Mouse (Mus musculus): Measurements from ENCODE around the gene AI837181. TPM values are rescaled to one million over a fixed set of nuclear protein-coding genes. Genes with fewer than 3 reads are reported as not detected.

Gene AI837181
- polyA plus RNA-seq, 1 experiment from 2014 or later, result 63.6 TPM

- DNase-seq (ENCODE audit: low spot score), result peak; percentile 93
- TF ChIP-seq EP300 (IDR thresholded peaks at IDR 0.05) (0 out of 2 replicates have a peak, but pooled peaks have one; percentile 60), CTCF (IDR thresholded peaks at IDR 0.05) (no peak)
- peak within 1 kb of the TSS; percentile 78 for H3K4me3 ChIP-seq (ENCODE audit: low read depth, low read length)
- H3K4me2 ChIP-seq (replicated peaks; ENCODE audit: low read depth, low read length), result peak within 1 kb of the TSS; percentile 71
- no peaks in the 10 kb centered on the region for H3K27me3 ChIP-seq (replicated peaks; ENCODE audit: insufficient read depth, low read length)
- peaks cover 13% of the 10 kb centered on the region for H3K4me1 ChIP-seq (ENCODE audit: insufficient read depth, low read depth, low read length)
- ATAC-seq, result peak; percentile 51
- peak within 1 kb of the TSS; percentile 69 for H3K9ac ChIP-seq (replicated peaks; ENCODE audit: low read depth)
- whole genome bisulfite sequencing, result 0% methylated on average over 32 of the region's 32 CpGs
- H3K27ac ChIP-seq (ENCODE audit: low read length), result peak within 1 kb of the TSS; percentile 73
- H3K9me3 ChIP-seq (ENCODE audit: low read length), result no peaks in the 10 kb centered on the region
- peaks cover 8% of the 10 kb centered on the region; the same call in 1 of the 2 replicates for H3K36me3 ChIP-seq (ENCODE audit: insufficient read depth, low read length)
These were observed 35.5 kb downstream of the AI837181 start, which contains the start of gene Fibp for GRCm38 (mm10) chr19:5460465-5460911. Gene Fibp (plus strand): TSS chr19:5460615.

GRCm38 (mm10) chr19:5461411-5461810 lies 36.5 kb downstream of the AI837181 start:
- TF ChIP-seq CTCF (IDR thresholded peaks at IDR 0.05) (no peak), EP300 (IDR thresholded peaks at IDR 0.05) (no peak)
- 78% methylated on average over 6 of the region's 6 CpGs for WGBS

GRCm38 (mm10) chr19:5463212-5463611 lies 38.3 kb downstream of the AI837181 start:
- H3K9ac ChIP-seq (replicated peaks; ENCODE audit: low read depth), result no peak overlapping the region
- H3K4me3 ChIP-seq (ENCODE audit: low read depth, low read length), result no peak overlapping the region
- H3K4me2 ChIP-seq (replicated peaks; ENCODE audit: low read depth, low read length), result no peak overlapping the region
- no peak for ATAC-seq
- H3K27ac ChIP-seq (ENCODE audit: low read length), result no peak overlapping the region
- H3K9me3 ChIP-seq (ENCODE audit: low read length), result no peaks in the 10 kb centered on the region
- 87% methylated on average over 9 of the region's 9 CpGs for WGBS
- peaks cover 14% of the 10 kb centered on the region for H3K36me3 ChIP-seq (ENCODE audit: insufficient read depth, low read length)
- TF ChIP-seq EP300 (IDR thresholded peaks at IDR 0.05) (no peak), CTCF (IDR thresholded peaks at IDR 0.05) (no peak)
- peaks cover 3% of the 10 kb centered on the region; the same call in 1 of the 2 replicates for H3K4me1 ChIP-seq (ENCODE audit: insufficient read depth, low read depth, low read length)
- no peaks in the 10 kb centered on the region for H3K27me3 ChIP-seq (replicated peaks; ENCODE audit: insufficient read depth, low read length)
- no peak for DNase-seq (ENCODE audit: low spot score)

More at GRCm38 (mm10) chr19:5461411-5461810, 36.5 kb downstream of the AI837181 start:
- Histone ChIP-seq H3K36me3 (ENCODE audit: insufficient read depth, low read length) (peaks cover 14% of the 10 kb centered on the region), H3K4me2 (replicated peaks; ENCODE audit: low read depth, low read length) (peak overlapping the region; percentile 71), H3K9ac (replicated peaks; ENCODE audit: low read depth) (peak overlapping the region; percentile 69; the same call in 1 of the 2 replicates), H3K4me3 (ENCODE audit: low read depth, low read length) (no peak overlapping the region; the same call in 1 of the 2 replicates), H3K27ac (ENCODE audit: low read length) (no peak overlapping the region), H3K27me3 (replicated peaks; ENCODE audit: insufficient read depth, low read length) (no peaks in the 10 kb centered on the region), H3K9me3 (ENCODE audit: low read length) (no peaks in the 10 kb centered on the region), H3K4me1 (ENCODE audit: insufficient read depth, low read depth, low read length) (peaks cover 7% of the 10 kb centered on the region)
- no peak for ATAC-seq
- no peak for DNase-seq (ENCODE audit: low spot score)

- Histone ChIP-seq H3K9me3 (ENCODE audit: low read length) (no peaks in the 10 kb centered on the region), H3K27me3 (replicated peaks; ENCODE audit: insufficient read depth, low read length) (no peaks in the 10 kb centered on the region), H3K4me2 (replicated peaks; ENCODE audit: low read depth, low read length) (peak overlapping the region; percentile 25; the same call in 1 of the 2 replicates), H3K27ac (ENCODE audit: low read length) (peak overlapping the region; percentile 61; the same call in 1 of the 2 replicates), H3K9ac (replicated peaks; ENCODE audit: low read depth) (no peak overlapping the region), H3K4me1 (ENCODE audit: insufficient read depth, low read depth, low read length) (peaks cover 3% of the 10 kb centered on the region; the same call in 1 of the 2 replicates), H3K4me3 (ENCODE audit: low read depth, low read length) (no peak overlapping the region), H3K36me3 (ENCODE audit: insufficient read depth, low read length) (peaks cover 14% of the 10 kb centered on the region)
- peak; percentile 72 for DNase-seq (ENCODE audit: low spot score)
- peak; percentile 60 for ATAC-seq
- WGBS, result 29% methylated on average over 15 of the region's 15 CpGs
- TF ChIP-seq CTCF (IDR thresholded peaks at IDR 0.05) (peak; percentile 95), EP300 (IDR thresholded peaks at IDR 0.05) (no peak)
These were observed 39.0 kb downstream of the AI837181 start for GRCm38 (mm10) chr19:5463791-5464562.

GRCm38 (mm10) chr19:5465037-5465436 lies 40.1 kb downstream of the AI837181 start:
- Histone ChIP-seq H3K9me3 (ENCODE audit: low read length) (no peaks in the 10 kb centered on the region), H3K36me3 (ENCODE audit: insufficient read depth, low read length) (peaks cover 14% of the 10 kb centered on the region), H3K9ac (replicated peaks; ENCODE audit: low read depth) (no peak overlapping the region), H3K4me3 (ENCODE audit: low read depth, low read length) (no peak overlapping the region), H3K4me1 (ENCODE audit: insufficient read depth, low read depth, low read length) (peaks cover 1% of the 10 kb centered on the region; the same call in 1 of the 2 replicates), H3K27ac (ENCODE audit: low read length) (no peak overlapping the region), H3K27me3 (replicated peaks; ENCODE audit: insufficient read depth, low read length) (no peaks in the 10 kb centered on the region), H3K4me2 (replicated peaks; ENCODE audit: low read depth, low read length) (no peak overlapping the region)
- TF ChIP-seq CTCF (IDR thresholded peaks at IDR 0.05), result no peak
- no peak for TF ChIP-seq EP300 (IDR thresholded peaks at IDR 0.05)
- 94% methylated on average over 8 of the region's 8 CpGs for WGBS
- no peak for ATAC-seq
- no peak for DNase-seq (ENCODE audit: low spot score)

- TF ChIP-seq CTCF (IDR thresholded peaks at IDR 0.05) (no peak), EP300 (IDR thresholded peaks at IDR 0.05) (no peak)
- H3K27ac ChIP-seq (ENCODE audit: low read length), result no peak overlapping the region
- no peak for DNase-seq (ENCODE audit: low spot score)
These were observed 42.1 kb downstream of the AI837181 start for GRCm38 (mm10) chr19:5466916-5467500.

More at GRCm38 (mm10) chr19:5466916-5467500, 42.1 kb downstream of the AI837181 start:
- Histone ChIP-seq H3K4me1 (ENCODE audit: insufficient read depth, low read depth, low read length) (no peaks in the 10 kb centered on the region), H3K4me2 (replicated peaks; ENCODE audit: low read depth, low read length) (no peak overlapping the region), H3K36me3 (ENCODE audit: insufficient read depth, low read length) (peaks cover 14% of the 10 kb centered on the region), H3K4me3 (ENCODE audit: low read depth, low read length) (no peak overlapping the region), H3K27me3 (replicated peaks; ENCODE audit: insufficient read depth, low read length) (no peaks in the 10 kb centered on the region), H3K9ac (replicated peaks; ENCODE audit: low read depth) (no peak overlapping the region), H3K9me3 (ENCODE audit: low read length) (no peaks in the 10 kb centered on the region)
- no peak for ATAC-seq
- WGBS, result 90% methylated on average over 6 of the region's 6 CpGs

All from lung, postnatal 0 days (tissue).